Comparison of ENCODE assay signal across 8 mouse cellular contexts in genomic region chr17:33954646-33955554, GRCm38 (mm10). TPM values are rescaled to one million over a fixed set of nuclear protein-coding genes. Genes with fewer than 3 reads are reported as not detected.
DNase-seq lines count a peak whose midpoint lies in the region; ATAC-seq and TF ChIP-seq lines count a peak whose summit lies in the region.

No protein-coding gene starts in this region.

- peak; percentile 88 for DNase-seq in heart, adult 11 months
- no peak for DNase-seq in heart, postnatal 36 days
- no peak for DNase-seq in thymus, adult 2 months
- DNase-seq in thymus, postnatal 0 days (ENCODE audit: low spot score) = no peak
- no peak for DNase-seq in hindbrain, embryonic 14.5 days (ENCODE audit: low spot score)
- peak; percentile 53 for DNase-seq in lung, postnatal 10 days
- no peak for DNase-seq in thymus, postnatal 10 days (ENCODE audit: low spot score in 2 of 2)

- H3K36me3 ChIP-seq in thymus, adult 2 months (ENCODE audit: control insufficient read depth, insufficient read depth, low read length) = peaks cover 14% of the 10 kb centered on the region
- peaks cover 48% of the 10 kb centered on the region for H3K36me3 ChIP-seq in hindbrain, embryonic 14.5 days (replicated peaks; ENCODE audit: control insufficient read depth, insufficient read depth)

- no peaks in the 10 kb centered on the region for H3K9me3 ChIP-seq in hindbrain, embryonic 14.5 days (ENCODE audit: control insufficient read depth, low read length)

- no peaks in the 10 kb centered on the region for H3K27me3 ChIP-seq in thymus, adult 2 months (ENCODE audit: control insufficient read depth, insufficient read depth, low read length)
- H3K27me3 ChIP-seq in hindbrain, embryonic 14.5 days (ENCODE audit: control insufficient read depth, insufficient read depth, low read length) = no peaks in the 10 kb centered on the region

- H3K27ac ChIP-seq in thymus, adult 2 months (ENCODE audit: control insufficient read depth, insufficient read depth, low read length) = peak overlapping the region; percentile 39; the same call in 1 of the 2 replicates
- peak overlapping the region; percentile 85 for H3K27ac ChIP-seq in hindbrain, embryonic 14.5 days

- peak overlapping the region; percentile 90 for H3K9ac ChIP-seq in hindbrain, embryonic 14.5 days

- H3K4me3 ChIP-seq in thymus, adult 2 months (ENCODE audit: control insufficient read depth, insufficient read depth, low read length) = peak overlapping the region; percentile 85
- H3K4me3 ChIP-seq in hindbrain, embryonic 14.5 days (replicated peaks; ENCODE audit: low read length) = peak overlapping the region; percentile 83

- TF ChIP-seq CTCF in thymus, adult 2 months (IDR thresholded peaks at IDR 0.05; ENCODE audit: borderline replicate concordance, control insufficient read depth, extremely low read depth, insufficient read depth, low read length, poor library complexity) = 0 out of 2 replicates have a peak, but pooled peaks have one; percentile 19

- 1% methylated on average over 33 of the region's 33 CpGs for WGBS in thymus, adult 2 months
- under 1% methylated on average over 33 of the region's 33 CpGs for WGBS in hindbrain, embryonic 14.5 days

- ATAC-seq in hindbrain, embryonic 14.5 days (ENCODE audit: low FRiP score) = no peak; the same call in 1 of the 2 replicates
- ATAC-seq in cerebellum, adult (ENCODE audit: insufficient number of reproducible peaks, low FRiP score, low TSS enrichment) = no peak; the same call in 1 of the 2 replicates

- intact Hi-C loops in heart, postnatal 36 days (cut with DNase I) = loop anchor here (1.0 kb wide), 2 partner anchors 15 to 26 kb away; partner anchors contain the start of genes Pfdn6, Rgl2 and Wdr46

- TF ChIP-seq POLR2A in thymus, adult 2 months (IDR thresholded peaks at IDR 0.05; ENCODE audit: control insufficient read depth, extremely low read depth, insufficient read depth, low read length, poor library complexity) = no peak

- peak overlapping the region; percentile 72 for H3K4me2 ChIP-seq in hindbrain, embryonic 14.5 days (replicated peaks)

- H3K4me1 ChIP-seq in thymus, adult 2 months (replicated peaks; ENCODE audit: control insufficient read depth, insufficient read depth, low read length) = peaks cover 33% of the 10 kb centered on the region
- peaks cover 34% of the 10 kb centered on the region for H3K4me1 ChIP-seq in hindbrain, embryonic 14.5 days (replicated peaks; ENCODE audit: control insufficient read depth, insufficient read depth, low read length)

RNA-seq across cellular contexts. Expression of gene Vps52, which starts 0.7 kb away (rescaled TPM):
- total RNA-seq in heart, postnatal 36 days (2021) = 10 to 100 TPM; 38.8 to 41.4 TPM
- 127 and 142 TPM in 2 replicates for polyA plus RNA-seq in thymus, adult 2 months (2012; rRNA removed)
- polyA plus RNA-seq in thymus, postnatal 0 days (2015; fragmentation: Nextera tagmentation; extraction: Ambion mirVana) = 43.6 and 46.1 TPM in 2 replicates
- 56.0 and 56.6 TPM in 2 replicates for polyA plus RNA-seq in hindbrain, embryonic 14.5 days (2014; fragmentation: Nextera tagmentation; extraction: Ambion mirVana)

RNA-seq across cellular contexts. Expression of gene Rps18, which starts 0.9 kb away (rescaled TPM):
- 100 to 1,000 TPM; 411 to 417 TPM for total RNA-seq in heart, postnatal 36 days (2021)
- polyA plus RNA-seq in thymus, adult 2 months (2012; rRNA removed) = 584 and 593 TPM in 2 replicates
- 2,265 and 2,338 TPM in 2 replicates for polyA plus RNA-seq in thymus, postnatal 0 days (2015; fragmentation: Nextera tagmentation; extraction: Ambion mirVana)
- polyA plus RNA-seq in hindbrain, embryonic 14.5 days (2014; fragmentation: Nextera tagmentation; extraction: Ambion mirVana) = 804 and 966 TPM in 2 replicates

RNA-seq across cellular contexts. Expression of gene B3galt4, which starts 3.6 kb away (rescaled TPM):
- 1 to 10 TPM; 2.7 to 2.9 TPM for total RNA-seq in heart, postnatal 36 days (2021)
- polyA plus RNA-seq in thymus, adult 2 months (2012; rRNA removed) = 25.6 and 25.8 TPM in 2 replicates
- polyA plus RNA-seq in thymus, postnatal 0 days (2015; fragmentation: Nextera tagmentation; extraction: Ambion mirVana) = 13.3 and 15.8 TPM in 2 replicates
- 7.8 and 9.2 TPM in 2 replicates for polyA plus RNA-seq in hindbrain, embryonic 14.5 days (2014; fragmentation: Nextera tagmentation; extraction: Ambion mirVana)

RNA-seq across cellular contexts. Expression of gene Wdr46, which starts 14.4 kb away (rescaled TPM):
- total RNA-seq in heart, postnatal 36 days (2021) = 10 to 100 TPM; 10.1 to 11.5 TPM
- 35.4 and 38.1 TPM in 2 replicates for polyA plus RNA-seq in thymus, adult 2 months (2012; rRNA removed)
- 20.6 and 25.5 TPM in 2 replicates for polyA plus RNA-seq in thymus, postnatal 0 days (2015; fragmentation: Nextera tagmentation; extraction: Ambion mirVana)
- 15.6 and 19.5 TPM in 2 replicates for polyA plus RNA-seq in hindbrain, embryonic 14.5 days (2014; fragmentation: Nextera tagmentation; extraction: Ambion mirVana)

RNA-seq across cellular contexts. Expression of gene Pfdn6, which starts 14.8 kb away (rescaled TPM):
- total RNA-seq in heart, postnatal 36 days (2021) = 10 to 100 TPM; 77.0 to 84.7 TPM
- 29.8 and 35.1 TPM in 2 replicates for polyA plus RNA-seq in thymus, adult 2 months (2012; rRNA removed)
- 218 and 225 TPM in 2 replicates for polyA plus RNA-seq in thymus, postnatal 0 days (2015; fragmentation: Nextera tagmentation; extraction: Ambion mirVana)
- 157 and 161 TPM in 2 replicates for polyA plus RNA-seq in hindbrain, embryonic 14.5 days (2014; fragmentation: Nextera tagmentation; extraction: Ambion mirVana)

Comparison
In these comparisons a context has a peak if more than half of its experiments do, and no peak if none do; other contexts are left out.
1. DNase-seq: peak in heart, adult 11 months (single experiment) and lung, postnatal 10 days (single experiment); none in heart, postnatal 36 days (0 of 2), thymus, adult 2 months (single experiment), thymus, postnatal 0 days (single experiment), hindbrain, embryonic 14.5 days (single experiment) and thymus, postnatal 10 days (0 of 2).